Mouse (Mus musculus) WW6 (cell line): Measurements from ENCODE around the gene Klhl41.
"Not testable (repeated sequence)": the region's sequence is repeated elsewhere in the genome, so short reads cannot be mapped to it uniquely, and the experiment has no call there.

Experiments
- DNase-seq: peaks from one replicate; pipeline ENCODE4 v3.0.0-alpha.2; 2013; ENCODE audit warnings: low read depth, low spot score

Gene Klhl41

GRCm38 (mm10) chr2:69669853-69670252 lies at the start of gene Klhl41:
Gene Klhl41, plus strand, starts transcription at chr2:69670120.
- no peak for DNase-seq

GRCm38 (mm10) chr2:69629215-69629614 lies 40.7 kb upstream of the Klhl41 start:
- no peak for DNase-seq

GRCm38 (mm10) chr2:69629914-69630313 lies 40.0 kb upstream of the Klhl41 start:
- no peak for DNase-seq

GRCm38 (mm10) chr2:69630792-69631191 lies 39.1 kb upstream of the Klhl41 start:
- DNase-seq: no peak

GRCm38 (mm10) chr2:69631449-69631848 lies 38.5 kb upstream of the Klhl41 start:
- no peak for DNase-seq

GRCm38 (mm10) chr2:69635064-69635701 lies 34.7 kb upstream of the Klhl41 start:
- DNase-seq: no peak

GRCm38 (mm10) chr2:69635807-69636206 lies 34.1 kb upstream of the Klhl41 start:
- DNase-seq: no peak

GRCm38 (mm10) chr2:69637989-69638388 lies 31.9 kb upstream of the Klhl41 start:
- not testable (repeated sequence) for DNase-seq

GRCm38 (mm10) chr2:69640100-69640499 lies 29.8 kb upstream of the Klhl41 start:
- peak; percentile 71 for DNase-seq

- no peak for DNase-seq
Observed at GRCm38 (mm10) chr2:69644968-69645617, 24.8 kb upstream of the Klhl41 start.

- DNase-seq: peak; percentile 65
Observed at GRCm38 (mm10) chr2:69646726-69647490, 23.0 kb upstream of the Klhl41 start, which contains the start of gene Bbs5. Gene Bbs5, plus strand, starts transcription at chr2:69647171.

- DNase-seq: no peak
Observed at GRCm38 (mm10) chr2:69649716-69650115, 20.2 kb upstream of the Klhl41 start.

GRCm38 (mm10) chr2:69659326-69659725 lies 10.6 kb upstream of the Klhl41 start:
- DNase-seq: no peak

GRCm38 (mm10) chr2:69663827-69664476 lies 6.0 kb upstream of the Klhl41 start:
- DNase-seq: no peak

GRCm38 (mm10) chr2:69667656-69668055 lies 2.3 kb upstream of the Klhl41 start:
- no peak for DNase-seq

GRCm38 (mm10) chr2:69668414-69668813 lies 1.5 kb upstream of the Klhl41 start:
- no peak for DNase-seq

GRCm38 (mm10) chr2:69673723-69674122 lies 3.8 kb downstream of the Klhl41 start:
- DNase-seq: no peak

GRCm38 (mm10) chr2:69675266-69675665 lies 5.3 kb downstream of the Klhl41 start:
- DNase-seq: no peak

GRCm38 (mm10) chr2:69676713-69677112 lies 6.8 kb downstream of the Klhl41 start:
- no peak for DNase-seq

GRCm38 (mm10) chr2:69677215-69677614 lies 7.3 kb downstream of the Klhl41 start:
- DNase-seq: not testable (repeated sequence)

GRCm38 (mm10) chr2:69679990-69680389 lies 10.1 kb downstream of the Klhl41 start:
- peak; percentile 60 for DNase-seq

- DNase-seq: no peak
Observed at GRCm38 (mm10) chr2:69681931-69682330, 12.0 kb downstream of the Klhl41 start.
